Mouse (Mus musculus) R1 (cell line): ENCODE data around the gene Fam89a.

Experiments
- DNase-seq: peaks from one replicate; pipeline ENCODE4 v3.0.0-alpha.2; 2018; ENCODE audit warnings: low read depth, low spot score

The Fam89a gene

GRCm38 (mm10) chr8:124751709-124752173 is at the start of gene Fam89a:
Gene Fam89a (minus strand): TSS chr8:124751832.
- DNase-seq = peak; percentile 80

DNA sequence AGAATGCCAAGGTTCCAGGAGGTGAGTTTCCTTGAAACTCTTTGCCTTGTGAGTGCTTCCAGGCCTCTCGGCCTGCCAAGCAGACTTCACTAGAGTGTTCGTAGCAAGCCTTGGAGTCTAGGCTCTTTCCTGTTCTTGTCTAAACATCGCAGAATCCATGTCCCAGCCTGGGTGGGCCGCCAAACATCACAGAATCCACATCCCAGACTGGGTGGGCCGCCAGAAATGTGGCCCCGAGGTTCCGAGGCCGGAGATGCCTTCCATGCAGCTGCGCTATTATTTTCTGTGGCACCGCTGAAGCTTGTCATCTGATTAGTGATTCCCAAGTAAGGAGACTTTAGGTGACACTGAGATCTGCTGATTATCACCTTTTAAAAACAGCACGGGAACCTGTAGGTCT is 48.9 kb upstream of the Fam89a start:
- no peak for DNase-seq

DNA sequence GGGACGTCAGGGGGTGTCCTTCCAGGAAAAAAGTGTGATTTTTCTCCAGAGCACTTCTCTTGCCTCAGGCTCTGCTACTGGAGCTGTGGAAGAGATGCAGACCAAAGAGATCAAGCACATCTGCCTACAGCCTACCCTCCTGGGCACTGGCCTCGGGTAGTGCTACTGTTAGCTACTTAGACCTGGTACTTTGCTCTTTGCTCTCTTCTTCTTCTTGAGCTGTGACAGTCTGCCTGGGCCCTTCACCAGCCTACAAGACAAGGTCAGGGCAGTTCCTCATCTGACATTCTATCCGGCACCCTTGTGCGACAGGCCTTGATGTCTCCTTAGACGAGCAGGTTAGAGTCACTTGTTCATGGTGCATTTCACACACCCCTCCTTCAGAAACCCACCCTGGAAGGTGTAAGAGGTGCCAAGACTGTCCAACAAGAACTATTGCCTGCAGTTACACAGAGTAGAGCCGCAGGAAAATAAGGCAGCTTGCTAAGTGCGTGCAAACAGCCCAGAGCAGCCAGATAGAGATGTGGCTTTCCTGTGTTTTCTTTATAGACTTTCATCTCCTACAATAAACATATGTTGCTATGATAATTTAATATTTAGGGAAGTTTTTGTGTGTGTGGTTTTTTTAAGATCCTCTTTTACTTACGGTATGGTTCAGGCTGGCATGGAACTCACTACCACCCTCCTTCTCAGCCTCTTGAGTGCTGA is 44.3 kb upstream of the Fam89a start:
- no peak for DNase-seq

GRCm38 (mm10) chr8:124794486-124794780 is 42.8 kb upstream of the Fam89a start:
- DNase-seq = peak; percentile 65

DNA sequence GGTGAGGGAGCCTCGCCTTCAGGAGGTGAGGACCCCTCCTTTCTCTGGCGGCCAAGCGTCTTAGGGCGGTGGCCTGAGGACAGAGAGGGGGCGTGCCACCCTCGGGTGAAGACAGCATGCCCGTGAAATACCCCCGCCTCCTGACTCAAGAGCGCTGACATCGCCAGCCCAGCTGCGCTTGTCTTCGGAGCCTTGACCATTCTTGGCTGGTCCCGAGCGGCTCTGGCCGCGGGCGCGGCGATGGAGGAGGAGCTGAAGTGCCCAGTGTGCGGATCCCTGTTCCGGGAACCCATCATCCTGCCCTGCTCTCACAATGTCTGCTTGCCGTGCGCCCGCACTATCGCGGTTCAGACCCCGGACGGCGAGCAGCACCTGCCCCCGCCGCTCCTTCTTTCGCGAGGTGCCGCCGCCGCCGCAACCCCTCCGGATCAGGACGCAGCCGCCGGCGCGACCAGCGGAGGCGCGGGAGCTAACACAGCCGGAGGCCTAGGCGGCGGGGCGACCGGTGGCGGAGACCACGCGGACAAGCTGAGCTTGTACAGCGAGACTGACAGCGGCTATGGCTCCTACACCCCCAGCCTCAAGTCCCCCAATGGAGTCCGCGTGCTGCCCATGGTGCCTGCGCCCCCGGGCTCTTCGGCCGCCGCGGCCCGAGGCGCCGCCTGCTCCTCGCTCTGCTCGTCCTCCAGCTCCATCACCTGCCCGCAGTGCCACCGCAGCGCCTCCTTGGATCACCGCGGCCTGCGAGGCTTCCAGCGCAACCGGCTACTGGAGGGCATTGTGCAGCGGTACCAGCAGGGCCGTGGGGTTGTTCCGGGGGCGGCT is 42.2 kb upstream of the Fam89a start:
- peak; percentile 25 for DNase-seq

DNA sequence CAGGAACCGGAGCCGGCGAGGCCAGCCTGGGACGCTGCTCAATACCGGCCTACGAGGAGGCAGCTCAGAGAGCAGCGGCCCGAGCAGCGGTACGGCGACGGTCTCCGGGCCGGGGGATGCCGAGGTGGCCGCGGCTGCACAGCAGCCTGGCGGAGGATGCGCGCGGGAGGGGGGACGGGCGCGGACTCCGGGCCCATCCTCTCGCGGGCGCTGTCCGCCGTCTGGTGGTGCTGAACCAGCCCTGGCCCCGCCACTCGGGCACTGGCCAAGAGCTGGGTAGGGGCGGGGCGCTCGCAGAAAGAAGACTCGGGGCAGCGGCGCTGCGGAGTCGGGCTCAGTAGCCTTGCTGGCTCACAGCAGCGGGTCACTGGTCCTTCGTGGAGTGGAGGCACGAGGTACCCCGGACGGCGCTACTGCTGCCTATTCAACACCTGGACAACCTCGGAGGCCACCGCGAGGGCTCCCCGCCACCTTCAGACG is 41.6 kb upstream of the Fam89a start:
- DNase-seq = peak; percentile 79

GRCm38 (mm10) chr8:124792708-124793107 is 41.1 kb upstream of the Fam89a start, which contains the start of gene Trim67:
Gene Trim67 (plus strand): TSS chr8:124793092.
- peak; percentile 83 for DNase-seq

- DNase-seq = no peak
These were observed 40.6 kb upstream of the Fam89a start for GRCm38 (mm10) chr8:124792186-124792585.

DNA sequence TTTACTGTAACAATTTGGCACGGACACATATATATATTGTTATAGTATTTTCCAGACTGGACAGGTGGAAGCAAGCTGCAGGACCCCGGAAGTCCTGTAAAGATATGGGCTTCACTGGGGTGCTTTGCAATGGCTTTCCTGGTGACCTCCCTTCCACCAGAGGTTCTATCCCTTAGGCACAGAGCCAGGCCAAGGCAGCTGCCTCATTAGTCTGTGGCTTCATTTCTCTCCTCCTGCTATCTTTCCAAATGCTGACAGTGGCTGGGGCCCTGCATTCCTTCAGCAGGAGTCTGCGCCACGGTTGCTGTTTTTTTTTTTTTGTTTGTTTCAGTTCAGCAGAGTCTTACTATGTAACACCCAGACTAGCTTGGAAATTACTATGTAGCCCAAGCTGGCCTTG is 40.1 kb upstream of the Fam89a start:
- no peak for DNase-seq

DNA sequence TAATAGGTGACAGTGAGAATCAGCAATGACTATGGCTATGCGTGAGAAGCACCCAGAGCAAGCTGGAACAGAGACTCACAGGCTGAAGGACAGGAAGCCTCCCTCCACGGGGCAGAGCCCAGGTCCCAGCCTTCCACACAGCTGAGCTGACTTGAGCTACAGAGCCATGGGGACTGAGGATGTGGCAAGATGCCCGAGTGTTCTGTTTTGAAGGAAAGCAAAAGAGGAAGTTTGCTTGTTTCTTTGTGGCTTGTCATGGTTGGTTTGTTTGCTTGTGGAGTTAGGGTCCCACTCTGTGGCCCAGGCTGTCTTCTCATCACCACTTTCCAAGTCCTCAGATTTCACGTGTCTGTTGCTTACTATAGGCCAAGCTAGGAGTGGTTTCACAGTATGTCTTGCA is 39.0 kb upstream of the Fam89a start:
- no peak for DNase-seq

DNA sequence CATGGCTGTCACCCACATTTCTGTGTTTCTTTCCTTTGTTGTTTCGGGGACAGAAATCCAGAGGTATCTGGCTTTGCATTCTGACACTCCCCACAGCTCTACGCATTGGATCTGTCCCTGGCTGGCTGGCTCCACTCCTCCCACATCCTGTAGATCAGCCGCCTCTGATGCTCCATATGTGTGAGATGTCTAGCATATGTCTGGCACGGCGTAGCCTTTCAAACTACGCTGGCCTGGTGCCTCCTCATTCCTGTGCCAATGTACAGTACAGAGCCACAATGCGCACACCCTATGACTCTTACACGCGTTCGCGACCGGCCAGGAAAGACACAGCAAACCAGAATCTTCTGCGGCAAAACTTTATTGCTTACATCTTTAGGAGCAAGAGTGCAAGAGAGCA is 33.0 kb upstream of the Fam89a start:
- DNase-seq = no peak

DNA sequence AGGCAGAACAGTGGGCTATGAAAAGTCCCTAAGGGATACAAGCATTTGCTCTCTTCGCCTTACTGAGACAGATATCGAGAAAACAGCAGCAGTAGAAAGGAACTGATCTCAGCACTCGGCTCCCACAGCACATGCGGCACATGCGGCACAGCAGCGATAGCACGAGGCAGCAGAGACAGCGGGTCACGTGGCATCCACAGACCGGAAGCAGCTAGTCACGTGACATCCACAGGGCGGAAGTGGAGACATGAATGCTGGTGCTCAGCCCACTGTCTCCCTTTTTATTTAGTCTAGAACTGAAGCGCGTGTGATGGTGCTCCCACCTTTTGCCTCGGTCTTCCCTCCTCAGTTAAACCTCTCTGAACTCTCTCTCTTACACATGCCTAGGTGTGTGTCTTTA is 31.6 kb upstream of the Fam89a start:
- DNase-seq = peak; percentile 39

GRCm38 (mm10) chr8:124782431-124782830 is 30.8 kb upstream of the Fam89a start:
- DNase-seq = no peak

GRCm38 (mm10) chr8:124780236-124780635 is 28.6 kb upstream of the Fam89a start:
- DNase-seq = no peak

DNA sequence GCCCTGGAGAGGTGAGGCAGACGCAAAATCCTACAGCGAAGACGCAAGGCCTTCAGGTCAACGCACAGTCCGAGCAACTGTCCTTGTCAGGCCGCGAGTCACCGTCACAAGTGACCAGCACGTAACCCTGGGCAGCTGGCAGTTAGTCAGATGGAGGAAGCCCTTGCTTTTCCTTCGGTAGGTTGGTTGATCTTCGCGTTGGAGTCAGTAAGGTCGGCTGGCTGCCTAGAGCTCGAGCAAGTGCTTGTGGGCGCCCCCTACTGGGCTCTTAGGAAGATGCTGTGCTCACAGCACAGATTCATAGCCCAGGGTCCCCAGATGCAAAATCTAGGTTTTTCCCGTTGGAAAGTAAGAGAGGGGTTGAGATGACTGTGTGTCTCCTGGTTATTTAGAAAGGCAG is 24.1 kb upstream of the Fam89a start:
- peak; percentile 75 for DNase-seq

DNA sequence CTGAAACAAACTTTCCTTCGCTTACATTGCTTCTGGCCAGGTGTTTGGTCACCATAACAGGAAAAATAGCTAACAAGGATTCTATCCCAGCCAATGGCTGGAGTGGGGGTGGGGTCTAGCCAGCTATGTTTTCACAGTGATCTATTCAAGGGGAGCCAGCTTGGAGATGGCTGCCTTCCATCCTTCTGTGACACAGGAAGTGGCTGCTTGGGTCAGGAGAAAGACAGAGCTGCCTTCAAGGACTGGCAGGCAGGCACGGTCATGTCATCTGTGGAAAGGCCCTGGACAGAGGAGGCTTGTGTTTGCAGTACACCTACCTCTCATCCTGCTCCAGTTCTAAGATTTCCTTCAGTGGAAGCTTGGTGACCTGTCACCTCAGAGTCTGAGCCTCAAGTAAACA is 20.8 kb upstream of the Fam89a start:
- DNase-seq = no peak

GRCm38 (mm10) chr8:124763061-124763460 is 11.4 kb upstream of the Fam89a start:
- DNase-seq = no peak

- peak; percentile 76 for DNase-seq
These were observed 6.9 kb upstream of the Fam89a start for GRCm38 (mm10) chr8:124758544-124758943.

GRCm38 (mm10) chr8:124756601-124757000 is 5.0 kb upstream of the Fam89a start:
- no peak for DNase-seq

DNA sequence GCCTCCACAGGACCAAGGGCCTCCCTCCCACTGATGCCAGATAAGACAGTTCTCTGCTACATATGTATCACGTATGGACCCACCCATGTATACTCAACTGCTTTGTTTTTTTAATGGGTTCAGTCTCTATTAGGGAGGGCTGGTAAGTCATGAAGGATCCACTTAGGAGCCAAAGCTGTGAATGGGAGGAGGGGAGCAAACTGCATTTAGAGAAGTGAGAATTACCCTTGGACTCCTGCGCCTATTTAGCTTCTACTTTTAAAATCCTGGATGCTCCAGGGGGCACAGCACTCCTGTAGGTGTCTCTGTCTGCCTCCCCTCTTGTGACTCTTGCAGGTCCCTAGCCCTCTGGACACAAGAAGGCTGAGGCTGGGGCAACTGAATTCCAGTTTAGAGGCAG is 4.5 kb upstream of the Fam89a start:
- DNase-seq = no peak

DNA sequence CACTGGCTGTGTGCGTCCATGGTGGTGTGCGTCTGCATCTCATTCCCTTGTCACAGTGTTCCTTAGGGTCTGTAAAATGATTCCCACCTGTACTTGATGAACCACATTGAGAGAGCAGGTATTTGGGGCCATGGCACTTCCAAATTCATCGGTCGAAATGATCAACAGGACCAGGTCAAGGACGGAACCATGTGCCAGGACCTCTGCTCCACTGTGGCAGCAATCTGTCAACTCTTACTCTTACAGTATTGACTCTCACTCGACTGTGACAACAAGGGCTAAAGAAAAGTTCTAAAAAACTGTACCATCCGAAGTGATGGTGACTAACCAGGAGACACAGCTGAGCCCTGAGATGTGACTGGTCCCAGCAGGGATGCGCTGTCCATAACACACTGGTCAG is 3.8 kb upstream of the Fam89a start:
- DNase-seq = no peak

DNA sequence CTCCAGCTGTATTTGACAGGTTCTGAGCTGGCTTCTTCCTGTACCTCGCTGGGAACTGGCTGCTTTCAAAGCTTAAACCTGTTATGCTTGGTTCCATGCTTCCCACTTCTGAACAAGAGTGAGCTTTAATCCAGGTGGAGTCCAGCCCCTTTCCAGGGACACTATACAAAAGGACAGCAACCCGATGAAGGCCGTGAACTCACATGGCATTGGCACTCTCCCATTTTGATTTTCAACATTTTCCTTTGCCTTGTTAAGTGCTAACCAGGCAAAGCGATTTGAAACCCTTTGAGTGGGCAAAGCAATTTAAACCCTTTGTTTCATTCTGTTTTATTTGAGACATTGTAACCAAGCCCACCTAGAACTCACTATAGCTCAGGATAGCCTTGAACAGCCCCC is 3.2 kb upstream of the Fam89a start:
- DNase-seq = no peak
